Mouse (Mus musculus): Measurements from ENCODE around the gene Zbtb40.

Zbtb40 gene

DNA sequence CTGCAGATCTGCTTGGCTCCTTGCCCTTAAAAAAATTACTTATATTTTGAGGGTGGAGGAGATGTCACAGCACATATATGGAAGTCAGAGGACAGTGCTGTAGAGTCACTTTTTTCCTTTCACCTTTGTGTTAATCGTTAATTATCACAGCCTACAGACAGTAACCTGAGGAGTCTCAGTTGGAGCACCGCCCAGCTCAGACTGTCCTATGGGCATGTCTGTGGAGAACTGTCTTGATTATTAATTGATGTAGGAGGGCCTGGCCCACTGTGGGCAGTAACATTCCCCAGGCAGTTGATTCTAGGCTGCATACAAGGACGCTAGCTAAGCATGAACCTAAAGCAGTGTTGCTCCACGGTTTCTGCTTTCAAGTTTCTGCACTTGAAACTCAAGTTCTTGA is 16.1 kb downstream of the Zbtb40 start:
- no peak for DNase-seq

DNA sequence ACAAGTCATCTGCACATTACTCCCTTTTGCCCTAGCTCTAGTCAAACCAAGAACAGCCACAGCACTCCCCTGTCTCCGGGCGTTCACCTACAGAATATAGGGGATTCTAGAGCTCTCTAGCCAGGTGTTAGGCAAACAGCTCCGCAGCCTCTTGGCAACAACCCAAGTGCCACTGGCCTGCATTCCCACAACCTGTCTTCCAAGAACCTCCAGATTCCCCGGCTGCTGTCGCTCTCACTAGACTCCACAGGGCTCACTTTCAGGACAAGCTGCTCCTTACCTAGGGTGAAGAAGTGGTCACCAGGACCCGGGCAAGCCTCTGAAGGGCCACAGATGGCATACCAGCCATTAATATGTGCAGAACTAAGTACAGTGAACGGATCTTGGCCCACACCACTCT is 17.3 kb downstream of the Zbtb40 start:
- no peak for DNase-seq

DNA sequence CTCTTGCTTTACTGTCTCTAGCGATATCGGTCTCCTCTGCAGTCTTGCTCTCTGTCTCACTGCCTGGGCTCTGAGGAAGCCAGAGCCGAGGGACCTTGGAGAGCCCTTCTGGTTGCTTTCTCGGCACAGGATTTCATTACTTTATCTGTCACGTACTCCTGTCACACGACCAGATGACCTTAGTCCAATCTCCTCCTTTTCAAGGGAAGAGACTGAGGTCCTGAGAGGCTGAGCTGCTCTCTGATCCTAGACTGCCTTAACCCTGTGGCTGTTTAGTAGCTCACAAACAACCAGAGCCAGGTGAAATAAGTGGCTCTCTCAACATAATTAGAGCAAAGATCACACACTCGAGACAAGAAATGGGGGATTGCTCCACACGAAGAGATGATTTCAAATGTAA is 19.3 kb downstream of the Zbtb40 start:
- no peak for DNase-seq

DNA sequence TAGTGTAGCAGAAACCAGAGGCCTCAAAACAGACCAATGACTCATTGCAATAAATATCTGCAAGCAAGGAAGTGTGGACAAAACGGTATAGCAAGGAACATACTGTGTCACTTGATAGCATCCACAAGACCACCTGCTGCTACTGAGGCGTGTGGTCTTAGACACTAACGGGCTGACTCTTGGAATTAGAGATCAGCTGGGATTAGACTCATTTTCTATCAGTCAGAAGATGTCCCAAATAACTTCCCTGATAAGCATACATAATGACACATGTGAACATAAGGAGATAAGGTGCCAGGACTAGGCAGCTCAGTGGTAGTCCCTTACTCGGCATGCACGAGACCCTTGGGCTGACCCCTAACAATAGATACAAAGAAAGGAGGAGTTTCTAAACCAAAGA is 21.6 kb downstream of the Zbtb40 start:
- no peak for DNase-seq

DNA sequence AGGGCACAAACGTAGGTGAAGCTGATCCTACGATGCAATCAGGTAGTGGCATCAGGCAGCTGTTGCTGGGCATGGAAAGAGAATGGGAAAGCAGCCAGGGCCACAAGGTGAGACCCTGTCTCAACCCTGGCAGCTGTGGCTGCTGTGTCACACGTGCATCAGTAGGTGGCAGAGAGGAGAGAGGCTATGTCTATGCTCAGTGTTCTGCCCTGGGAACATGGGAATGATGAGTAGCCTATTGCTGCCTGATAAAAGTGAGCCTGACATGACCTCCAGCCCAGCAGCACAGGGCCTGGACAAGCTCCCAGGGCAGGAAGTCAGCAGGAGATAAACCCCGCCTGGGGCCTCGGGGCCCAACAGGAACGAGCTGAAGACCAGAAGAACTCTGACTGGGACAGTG is 23.0 kb downstream of the Zbtb40 start:
- DNase-seq, result no peak

DNA sequence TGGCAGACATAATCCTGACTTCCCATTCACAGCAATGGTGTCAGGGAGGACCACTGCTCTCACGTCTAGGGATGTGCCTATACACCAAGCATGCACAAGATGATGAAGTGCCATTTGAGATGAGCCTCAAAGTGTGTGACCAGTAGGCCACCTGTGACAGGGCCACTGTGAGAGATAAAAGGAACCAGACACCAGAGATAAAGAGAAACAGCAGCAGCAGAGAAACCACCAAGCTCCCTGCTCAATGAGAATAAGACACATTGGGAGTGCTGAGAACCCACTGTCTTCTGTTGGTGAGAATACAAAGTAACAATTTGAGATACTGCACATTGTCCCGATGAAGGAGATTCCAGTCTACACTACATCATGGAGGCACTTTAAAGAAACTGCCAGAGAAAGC is 23.5 kb downstream of the Zbtb40 start:
- no peak for DNase-seq

DNA sequence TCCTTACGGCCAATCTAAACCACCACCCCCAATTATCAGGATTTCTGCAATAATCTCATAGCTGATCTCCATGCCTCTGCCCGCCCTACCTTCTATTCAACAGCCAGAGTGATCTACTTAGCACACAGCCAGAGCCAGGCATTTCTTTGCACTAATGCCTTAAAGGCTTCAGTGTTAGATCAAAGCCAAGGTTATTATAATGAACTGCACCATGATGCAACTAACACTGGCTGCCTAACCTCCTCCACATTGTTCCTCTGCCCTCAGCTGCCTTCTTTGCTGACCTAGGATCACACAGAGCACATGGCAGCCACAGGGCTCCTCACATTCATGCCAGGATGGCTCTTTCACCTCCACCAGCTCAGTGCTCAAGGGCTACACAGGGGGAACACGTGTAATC is 28.5 kb downstream of the Zbtb40 start:
- DNase-seq, result no peak

DNA sequence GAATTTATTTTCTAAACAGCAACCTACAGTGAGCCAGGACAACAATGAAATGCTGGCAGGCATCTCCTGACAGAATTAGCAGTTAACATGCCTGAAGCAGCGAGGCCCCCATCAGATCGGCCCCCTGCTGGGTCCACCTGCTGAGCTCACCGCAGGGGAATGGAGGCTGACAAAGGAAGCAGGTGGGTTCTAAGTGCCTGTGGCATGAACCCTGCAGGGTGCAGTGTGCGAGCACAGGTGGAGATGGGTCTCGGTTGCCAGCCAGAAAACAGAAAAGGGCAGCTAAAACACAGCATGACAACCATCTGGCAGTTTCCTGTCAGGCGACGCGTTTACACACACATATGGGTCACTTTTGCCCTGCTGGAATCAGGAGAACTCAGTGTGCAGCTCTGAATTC is 32.7 kb downstream of the Zbtb40 start:
- DNase-seq, result no peak

DNA sequence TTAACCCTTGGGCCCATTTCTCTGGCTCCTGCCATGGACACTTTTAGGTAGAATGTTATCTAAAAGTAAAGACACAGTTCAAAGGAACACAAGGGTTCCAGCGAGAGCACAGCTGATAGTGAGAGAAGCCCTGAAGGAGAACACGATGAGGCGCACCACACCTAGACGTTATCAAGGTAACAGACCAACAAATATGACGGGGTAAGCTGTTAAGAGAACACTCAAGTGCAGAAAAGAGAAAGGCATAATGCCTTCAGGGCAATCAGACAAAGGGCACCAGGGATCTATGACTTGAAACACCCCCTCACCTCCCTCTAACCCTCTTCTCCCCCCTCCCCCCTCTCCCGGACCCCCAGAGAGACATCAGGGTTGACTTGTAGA is 33.1 kb downstream of the Zbtb40 start:
- DNase-seq, result no peak

DNA sequence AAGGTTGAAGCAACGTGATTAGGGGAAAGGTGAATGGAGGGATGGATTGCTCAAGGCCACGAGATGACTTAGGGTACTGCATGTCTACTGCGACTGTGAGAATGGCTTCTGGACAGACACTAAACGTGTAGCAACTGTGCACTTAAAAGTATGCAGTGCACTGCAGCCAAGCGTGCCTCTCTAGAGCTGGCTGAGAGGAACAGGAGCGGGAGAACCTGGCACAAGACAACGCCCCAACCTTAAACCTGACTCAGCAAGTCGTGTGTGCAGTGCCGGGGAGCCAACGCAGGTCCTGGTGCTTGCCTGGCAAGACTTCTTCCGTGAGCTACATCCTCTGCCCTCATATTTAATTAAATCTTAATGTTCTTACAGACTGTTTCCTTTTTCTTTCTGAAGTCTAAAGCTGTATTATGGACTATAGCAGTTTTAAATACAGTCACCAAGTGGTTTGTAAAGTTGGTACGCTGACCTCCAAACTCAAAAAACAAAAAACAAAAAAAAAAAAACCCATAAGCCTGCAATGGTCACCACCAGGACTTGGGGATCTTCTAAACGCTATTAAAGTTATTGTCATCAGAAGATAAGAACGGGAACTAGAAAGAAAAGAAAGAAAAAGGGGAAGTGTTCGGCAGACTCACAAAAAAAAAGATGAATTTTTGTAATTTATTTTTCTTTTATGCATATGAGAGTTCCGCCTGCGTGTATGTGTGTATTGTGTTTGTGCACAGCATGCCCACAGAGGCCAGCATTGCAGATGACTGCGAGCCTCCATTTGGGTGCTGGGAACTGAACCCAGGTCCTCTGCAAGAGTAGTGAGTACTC is 33.7 kb downstream of the Zbtb40 start:
- no peak for DNase-seq

DNA sequence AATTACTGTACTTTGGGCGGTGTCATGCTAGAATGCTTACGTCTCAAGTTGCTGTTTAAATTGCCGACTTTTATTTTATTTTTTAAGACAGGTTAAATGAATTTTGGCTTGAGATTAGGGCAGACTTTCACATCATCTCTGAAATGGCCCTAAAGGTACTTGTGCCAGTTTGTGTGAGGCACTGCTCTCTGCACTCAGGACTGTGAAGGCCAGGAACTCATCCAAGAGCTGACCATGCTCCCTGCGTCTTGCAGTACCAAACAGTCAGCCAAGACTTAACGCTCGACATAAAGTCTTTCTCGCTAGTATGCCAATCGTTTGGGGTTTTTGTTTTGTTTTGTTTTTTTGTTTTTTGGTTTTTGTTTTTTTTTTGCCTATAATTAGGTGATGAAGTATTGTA is 34.5 kb downstream of the Zbtb40 start:
- DNase-seq, result no peak

DNA sequence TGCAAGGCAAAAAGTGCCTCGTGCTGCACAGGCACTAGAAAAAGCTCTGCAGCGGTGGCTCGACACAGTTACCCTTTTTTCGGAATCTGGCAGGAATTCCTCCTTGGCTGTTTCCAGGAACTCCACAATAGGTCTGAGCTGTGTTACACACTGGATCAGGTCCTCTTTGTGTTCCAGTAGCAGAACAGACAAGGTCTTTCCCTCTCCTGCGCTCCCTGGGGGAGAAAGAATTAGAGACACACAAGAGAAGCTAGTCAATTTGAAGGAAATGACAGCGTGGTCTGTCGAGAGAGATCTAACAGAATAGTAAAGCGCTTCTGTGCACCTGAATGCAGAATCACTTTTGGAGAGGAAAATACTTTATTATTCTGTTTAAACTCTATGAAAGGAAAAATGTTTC is 41.6 kb downstream of the Zbtb40 start:
- no peak for DNase-seq

DNA sequence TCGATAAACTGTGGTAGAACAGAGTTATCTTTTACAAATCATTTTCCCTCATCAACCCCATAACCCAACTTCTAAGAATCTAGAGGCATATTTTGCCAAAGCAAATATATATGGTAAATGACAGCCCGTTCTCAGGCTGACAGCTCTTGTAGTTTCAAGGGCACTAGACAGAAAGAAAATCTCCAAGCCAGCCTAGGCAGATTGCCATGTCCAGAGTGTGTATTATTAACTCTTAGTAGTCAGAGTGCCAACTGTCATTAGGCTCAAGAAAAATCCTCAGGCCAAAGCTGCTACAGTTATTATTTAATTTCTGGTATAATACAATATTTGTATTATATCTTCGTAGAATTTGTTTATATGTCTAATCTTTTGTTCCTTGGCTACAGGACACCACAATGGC is 46.8 kb downstream of the Zbtb40 start:
- DNase-seq, result no peak

DNA sequence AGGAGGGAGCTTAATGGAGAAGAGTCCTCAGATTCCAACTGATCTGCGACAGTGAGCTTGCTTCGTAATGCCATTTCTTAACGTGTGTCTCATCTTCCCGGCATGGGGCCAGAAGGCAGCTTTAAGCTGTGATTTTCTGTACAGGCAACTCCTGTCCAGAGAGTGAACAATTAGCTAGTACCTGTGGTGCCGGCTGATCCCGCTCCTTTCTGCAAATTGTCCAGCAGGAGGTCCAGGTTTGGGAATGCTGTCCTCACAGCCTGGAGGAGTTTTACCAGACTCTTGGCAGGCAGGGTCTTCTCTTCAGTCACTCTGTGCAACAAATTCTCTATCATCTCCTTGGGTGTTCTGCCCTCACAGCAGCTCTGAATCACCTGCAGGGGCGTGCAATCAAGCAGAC is 47.6 kb downstream of the Zbtb40 start:
- no peak for DNase-seq

DNA sequence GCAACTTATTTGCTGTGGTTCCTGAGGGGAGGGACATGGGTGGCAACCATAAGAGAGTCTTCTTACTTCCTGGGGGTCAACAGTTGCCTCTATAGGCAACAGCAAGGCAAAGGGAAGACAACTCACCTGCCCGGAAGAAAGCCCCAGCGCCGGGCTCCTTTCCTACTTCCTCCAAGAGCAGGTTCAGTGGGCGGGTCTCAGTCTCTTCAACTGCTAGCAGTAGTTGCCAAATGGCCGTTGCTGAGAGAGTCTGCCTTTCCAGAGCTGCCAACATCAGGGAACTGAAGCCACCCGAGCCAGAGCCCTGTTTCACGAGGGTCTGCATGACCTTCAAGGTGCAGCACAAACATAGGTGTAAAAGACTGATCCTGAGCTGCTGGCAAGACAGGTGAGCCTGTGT is 50.2 kb downstream of the Zbtb40 start:
- no peak for DNase-seq

DNA sequence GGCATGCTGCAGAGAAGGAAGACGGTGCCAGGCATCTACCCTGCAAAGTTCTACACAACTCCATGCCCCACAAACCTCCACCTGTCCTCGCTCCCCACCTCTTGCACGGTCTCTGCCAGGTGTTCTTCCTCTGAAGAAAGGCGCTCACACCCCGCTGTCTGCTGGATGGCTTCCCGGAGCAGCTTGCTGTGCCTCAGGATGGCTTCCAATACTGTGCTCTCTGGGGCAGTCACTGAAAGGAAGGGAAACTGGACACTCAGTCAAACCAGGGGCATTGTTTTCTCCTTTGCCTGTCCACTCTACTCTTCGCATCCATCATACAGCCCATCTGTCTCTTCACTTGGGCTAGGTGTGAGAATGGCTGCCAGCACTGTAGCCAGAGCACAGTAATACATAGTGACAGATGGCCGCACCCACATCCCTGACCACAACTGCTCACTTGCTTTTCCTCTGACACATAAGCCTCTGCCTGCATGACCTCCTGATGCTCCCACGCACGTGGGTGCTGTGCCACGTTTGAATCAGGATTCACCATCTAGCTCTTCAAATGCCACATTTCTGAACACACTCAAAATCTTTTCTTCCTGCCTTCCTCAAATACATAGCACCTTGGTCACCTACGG is 50.8 kb downstream of the Zbtb40 start:
- no peak for DNase-seq

DNA sequence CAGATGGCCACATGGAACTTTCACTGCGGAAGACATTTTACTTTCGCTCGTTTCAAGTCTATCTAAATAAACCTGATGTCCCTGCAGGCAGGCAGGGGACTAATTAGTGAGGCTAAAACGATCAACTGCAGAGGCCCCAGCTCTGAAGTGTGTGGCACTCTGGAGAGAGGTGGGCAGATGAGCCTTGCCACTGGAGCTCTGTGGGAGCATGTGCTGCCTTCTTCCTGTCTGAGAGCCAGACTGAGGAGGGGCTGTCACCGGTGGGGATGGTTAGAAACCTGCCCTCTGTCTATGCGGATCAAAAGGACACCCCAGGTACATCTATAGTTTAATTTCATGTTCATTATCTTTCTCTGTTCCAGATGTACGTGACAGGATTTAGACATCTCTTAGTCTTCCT is 51.7 kb downstream of the Zbtb40 start:
- no peak for DNase-seq

DNA sequence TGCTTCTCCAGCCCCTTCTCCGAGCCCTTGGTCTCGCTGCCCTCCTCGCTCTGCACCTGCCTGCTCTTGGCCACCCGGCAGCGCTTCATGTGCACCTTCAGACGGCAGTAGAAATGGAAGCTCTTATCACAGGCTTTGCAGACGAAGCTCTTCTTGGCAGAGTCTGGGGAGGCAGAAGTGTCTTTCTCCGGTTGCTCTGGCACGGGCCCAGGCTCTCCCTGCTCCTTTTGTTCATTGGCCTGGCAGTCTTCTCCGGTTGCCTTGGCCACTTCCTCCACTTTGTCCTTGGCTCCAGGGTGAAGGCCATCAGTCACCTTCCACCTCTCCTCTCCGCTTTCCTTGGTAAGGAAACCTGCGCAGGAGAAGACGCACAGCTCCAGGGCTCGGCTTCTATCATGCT is 53.2 kb downstream of the Zbtb40 start:
- DNase-seq, result no peak

DNA sequence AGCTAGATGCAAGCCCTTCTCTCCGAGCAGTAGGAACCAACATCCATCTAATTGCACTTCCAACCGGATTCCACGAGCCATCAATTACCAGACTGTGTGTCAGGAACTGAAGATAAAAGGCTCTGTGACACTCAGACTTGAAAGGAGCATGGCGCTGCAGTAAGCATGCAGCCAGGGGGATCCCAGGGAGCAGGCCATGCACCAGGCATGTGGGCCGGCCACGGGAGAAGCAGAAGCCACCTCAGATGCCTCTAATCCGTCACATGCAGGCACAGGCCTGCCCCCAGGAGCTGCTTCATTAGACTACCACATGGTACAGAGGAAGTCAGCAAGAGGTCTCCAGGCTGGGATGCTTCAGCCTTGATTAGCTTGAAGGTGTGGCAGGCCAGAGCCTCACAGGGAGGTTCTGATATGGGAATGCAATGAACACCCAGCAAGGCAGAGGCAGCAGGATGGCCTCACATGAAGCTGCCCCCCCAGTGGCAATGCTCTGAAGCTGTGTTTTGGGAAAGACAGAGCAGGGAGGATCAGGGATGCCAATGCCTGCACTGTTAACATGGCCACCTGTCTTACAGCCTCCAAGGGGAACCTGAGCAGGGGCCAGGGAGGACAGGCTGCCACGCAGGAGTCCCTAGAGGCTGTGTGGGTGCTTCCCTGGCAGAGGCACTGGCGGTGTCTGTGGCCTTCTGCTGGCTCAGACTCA is 66.5 kb downstream of the Zbtb40 start:
- DNase-seq, result no peak

DNA sequence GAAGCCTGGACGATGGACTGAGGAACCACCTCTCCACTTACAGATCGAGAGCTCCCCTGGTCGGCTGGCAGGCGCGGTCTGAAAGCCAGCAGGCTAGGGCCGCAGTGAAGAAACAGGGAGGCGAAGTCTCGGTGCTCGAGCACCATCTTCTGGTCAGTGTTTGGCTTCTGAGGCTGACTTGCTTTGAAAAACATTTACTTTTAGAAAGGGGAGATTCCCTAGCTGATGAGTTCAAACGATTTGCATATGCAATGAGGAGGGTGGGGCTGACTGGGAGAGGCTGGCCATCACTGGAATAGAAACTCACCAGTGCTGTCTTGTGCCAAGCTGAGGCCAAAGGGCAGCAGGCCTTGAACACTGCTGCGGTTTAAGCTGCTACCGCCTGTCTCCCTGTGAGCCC is 67.3 kb downstream of the Zbtb40 start:
- no peak for DNase-seq

DNA sequence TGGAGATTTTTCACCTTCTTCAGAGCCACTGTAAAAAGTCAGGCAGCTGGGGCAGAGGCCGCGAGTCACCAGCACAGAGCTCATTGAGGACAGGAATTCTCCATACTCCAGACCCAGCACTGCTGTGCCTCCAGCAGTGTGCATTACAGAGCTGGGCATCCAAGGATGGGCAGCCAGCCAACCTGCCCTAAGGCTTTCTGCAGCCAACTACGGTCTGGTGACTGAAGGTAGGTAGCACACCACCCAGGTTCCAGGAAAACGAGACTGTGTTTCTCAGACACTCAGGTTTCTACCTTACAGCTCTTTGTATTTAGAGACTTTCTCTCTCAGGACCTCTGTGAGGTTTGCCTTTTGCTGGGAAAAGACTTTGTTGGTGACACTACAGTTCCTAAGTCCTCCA is 67.7 kb downstream of the Zbtb40 start:
- no peak for DNase-seq

DNA sequence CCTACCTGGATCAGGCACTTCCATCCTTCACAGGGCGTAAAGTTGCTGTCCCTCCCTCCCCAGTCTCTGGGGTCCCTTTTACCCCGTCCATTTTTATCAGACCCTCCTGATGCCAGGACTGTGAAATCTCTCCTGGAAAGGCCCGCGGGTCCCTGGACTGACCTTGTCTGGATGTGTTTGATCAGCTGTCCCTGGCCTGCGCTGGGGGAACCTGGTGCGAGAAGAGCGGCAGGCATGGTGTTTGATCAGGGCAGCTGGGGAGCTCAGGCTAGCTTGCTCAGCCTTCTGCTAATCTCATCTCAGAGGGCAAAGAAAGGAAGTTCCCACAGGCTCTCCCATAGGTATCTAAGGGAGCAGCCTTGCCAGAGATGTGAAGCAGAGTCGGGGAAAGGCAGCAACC is 71.4 kb downstream of the Zbtb40 start:
- no peak for DNase-seq

DNA sequence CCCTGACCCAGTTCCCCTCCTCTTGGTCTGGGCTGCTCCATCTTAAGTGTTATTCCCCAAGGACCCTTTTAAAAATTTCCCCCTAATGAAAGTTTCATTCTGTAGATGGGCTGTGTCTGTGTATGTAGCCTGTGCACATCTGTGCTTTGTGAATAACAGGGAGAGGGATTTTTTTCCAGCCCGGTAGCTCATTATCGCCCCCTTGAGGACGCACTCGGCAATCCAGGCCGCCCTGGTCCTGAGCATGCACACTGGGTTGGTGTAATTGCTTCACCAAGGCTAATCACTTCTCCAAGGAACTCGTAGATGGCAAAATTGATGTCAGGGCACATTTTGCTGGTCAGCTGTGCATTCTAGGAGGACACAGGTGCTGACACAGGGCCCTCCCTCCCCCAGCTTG is 77.7 kb downstream of the Zbtb40 start:
- DNase-seq, result peak; percentile 70

DNA sequence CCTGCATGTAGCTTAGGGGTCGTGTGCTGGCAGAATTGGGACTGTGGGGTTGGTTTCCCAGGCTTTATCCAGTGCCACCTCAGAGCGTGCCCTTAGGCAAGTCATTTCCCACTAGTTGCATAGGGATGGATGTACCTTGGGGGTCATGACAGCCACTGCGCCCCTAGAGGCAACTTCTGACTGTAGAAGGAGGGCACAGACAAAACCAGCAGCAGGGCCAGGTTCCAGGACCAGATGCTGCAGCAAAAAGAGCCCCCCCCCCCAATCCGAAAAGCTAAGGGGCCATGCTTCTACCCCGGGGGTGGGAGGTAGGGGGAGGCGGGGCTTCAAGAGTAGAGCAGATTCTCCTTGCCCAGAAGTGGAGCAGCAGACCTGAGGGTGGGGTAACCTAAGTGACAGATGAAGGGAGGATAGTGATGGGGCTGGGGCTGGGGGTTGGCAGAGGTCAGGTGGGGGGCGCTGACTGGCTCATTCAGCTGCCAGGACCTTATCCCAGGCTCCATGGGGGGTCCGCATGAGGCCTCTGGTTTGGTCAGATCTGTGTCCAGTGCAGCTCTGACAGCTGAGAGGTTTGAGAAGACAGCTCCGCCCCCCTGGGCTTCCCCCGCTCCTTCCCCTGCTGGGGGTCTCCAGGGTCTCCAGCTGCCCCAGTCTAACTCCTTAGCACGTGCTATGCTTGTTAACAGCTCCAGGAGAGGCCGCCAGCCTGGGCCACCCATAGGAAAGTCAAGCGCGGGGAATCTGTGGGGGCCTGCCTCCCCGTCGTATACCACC is 78.9 kb downstream of the Zbtb40 start:
- peak; percentile 30 for DNase-seq

Data from thymus, postnatal 4 days (tissue).